Mouse (Mus musculus) bone marrow macrophage, adult 2 months (primary cell): ENCODE measurements around the gene Pik3r2.

Experiments used
- CTCF ChIP-seq: IDR thresholded peaks from 2 replicates; pipeline ENCODE4 v1.5.1; 2012; ENCODE audit warnings: low read depth, mild to moderate bottlenecking, low read length, moderate library complexity
- POLR2A ChIP-seq: IDR thresholded peaks from 2 replicates; pipeline ENCODE4 v1.6.1; 2012; ENCODE audit warnings: mild to moderate bottlenecking, low read depth, low read length, borderline replicate concordance

- TF ChIP-seq CTCF, result no peak
- no peak for TF ChIP-seq POLR2A
These were observed 56.7 kb downstream of the Pik3r2 start for GRCm38 (mm10) chr8:70719796-70720270.
